Mouse (Mus musculus): Measurements from ENCODE around the gene Dbx1.

- no peak for TF ChIP-seq CTCF (IDR thresholded peaks at IDR 0.05; ENCODE audit: low read depth)
- no peak for TF ChIP-seq EP300 (IDR thresholded peaks at IDR 0.05; ENCODE audit: low read depth)
Observed at GRCm38 (mm10) chr7:49635074-49635621, 1.5 kb downstream of the Dbx1 start.

Measured in liver, postnatal 0 days (tissue).